Mouse (Mus musculus) stomach, postnatal 0 days (tissue): ENCODE data around the gene Sec11a. TPM values are rescaled to one million over a fixed set of nuclear protein-coding genes. Genes with fewer than 3 reads are reported as not detected.
"Not testable (repeated sequence)": the region's sequence is repeated elsewhere in the genome, so short reads cannot be mapped to it uniquely, and the experiment has no call there.

ENCODE experiments used
- ATAC-seq: fragments of 200-750 bp; cut with Nextera tagmentation; 2 replicates; pipeline ENCODE4 v1.8.0; 2017; ENCODE audit not compliant: low FRiP score, low TSS enrichment
- DNase-seq: peaks from one replicate; pipeline ENCODE4 v3.0.0-alpha.2; 2016; ENCODE audit warnings: low spot score
- H3K27ac ChIP-seq: fragments of 300-500 bp; sonication (generic); replicated peaks from 2 replicates; pipeline ENCODE4 v1.5.1; 2014; ENCODE audit warnings: mild to moderate bottlenecking, control low read depth
- H3K27me3 ChIP-seq: fragments of 300-500 bp; sonication (generic); 2 replicates; pipeline ENCODE4 v1.6.1; 2014; ENCODE audit warnings: low read length; ENCODE audit not compliant: control insufficient read depth, insufficient read depth
- H3K36me3 ChIP-seq: fragments of 300-500 bp; sonication (generic); 2 replicates; pipeline ENCODE4 v1.6.1; 2014; ENCODE audit warnings: low read length, mixed read lengths; ENCODE audit not compliant: control insufficient read depth, insufficient read depth
- H3K4me1 ChIP-seq: fragments of 300-500 bp; sonication (generic); replicated peaks from 2 replicates; pipeline ENCODE4 v1.6.1; 2014; ENCODE audit warnings: antibody characterized with exemption; ENCODE audit not compliant: control insufficient read depth, insufficient read depth
- H3K4me2 ChIP-seq: fragments of 300-500 bp; sonication (generic); replicated peaks from 2 replicates; pipeline ENCODE4 v1.6.1; 2014; ENCODE audit warnings: low read depth, mild to moderate bottlenecking, control low read depth, moderate library complexity
- H3K4me3 ChIP-seq: fragments of 300-500 bp; sonication (generic); 2 replicates; pipeline ENCODE4 v1.5.1; 2014; ENCODE audit warnings: low read depth, low read length, control low read depth
- H3K9ac ChIP-seq: fragments of 300-500 bp; sonication (generic); 2 replicates; pipeline ENCODE4 v1.6.1; 2014; ENCODE audit warnings: mild to moderate bottlenecking, low read length, control low read depth, mixed read lengths
- H3K9me3 ChIP-seq: fragments of 300-500 bp; sonication (generic); 2 replicates; pipeline ENCODE4 v1.6.1; 2016; ENCODE audit warnings: low read length; ENCODE audit not compliant: control insufficient read depth
- CTCF ChIP-seq: IDR thresholded peaks from 2 replicates; pipeline ENCODE4 v1.5.1; 2016; ENCODE audit warnings: antibody characterized with exemption, low read depth, mild to moderate bottlenecking, moderate library complexity
- EP300 ChIP-seq: optimal IDR thresholded peaks from 2 replicates; pipeline ENCODE3; 2016; ENCODE audit warnings: antibody characterized with exemption
- WGBS: fragments of 180-500 bp; shearing (Covaris S2); extraction: QIAGEN DNeasy Blood & Tissue Kit; methylation state at CpG from one replicate; pipeline ENCODE4 v1.1.7; 2014; 5-methylcytosine and 5-hydroxymethylcytosine counted together
- polyA plus RNA-seq: library from polyadenylated mRNA; unstranded; fragments of >200 nt; fragmentation: Nextera tagmentation; extraction: Ambion mirVana; gene quantifications from 2 replicates; pipeline ENCODE4 v1.2.1, GENCODE M21; 2015

Gene Sec11a
- polyA plus RNA-seq, 1 experiment from 2014 or later: 167 TPM

GRCm38 (mm10) chr7:80954251-80954650 is 6.7 kb upstream of the Sec11a start:
- Histone ChIP-seq H3K36me3 (no peaks in the 10 kb centered on the region), H3K27me3 (no peaks in the 10 kb centered on the region), H3K4me2 (no peak overlapping the region), H3K27ac (no peak overlapping the region), H3K9me3 (no peaks in the 10 kb centered on the region), H3K4me1 (no peaks in the 10 kb centered on the region), H3K9ac (no peak overlapping the region), H3K4me3 (no peak overlapping the region)
- DNase-seq: no peak
- no peak for ATAC-seq
- 68% methylated on average over 2 of the region's 2 CpGs for WGBS
- TF ChIP-seq EP300 (no peak), CTCF (no peak)

GRCm38 (mm10) chr7:80952140-80952539 is 4.6 kb upstream of the Sec11a start:
- TF ChIP-seq CTCF (no peak), EP300 (no peak)
- 53% methylated on average over 3 of the region's 3 CpGs for WGBS
- no peaks in the 10 kb centered on the region for H3K9me3 ChIP-seq
- H3K4me3 ChIP-seq: no peak overlapping the region
- H3K36me3 ChIP-seq: no peaks in the 10 kb centered on the region
- H3K9ac ChIP-seq: no peak overlapping the region
- H3K27ac ChIP-seq: no peak overlapping the region
- ATAC-seq (no peak), DNase-seq (no peak)
- H3K4me1 ChIP-seq: no peaks in the 10 kb centered on the region
- H3K4me2 ChIP-seq: no peak overlapping the region
- H3K27me3 ChIP-seq: no peaks in the 10 kb centered on the region

GRCm38 (mm10) chr7:80951461-80951860 is 3.9 kb upstream of the Sec11a start:
- Histone ChIP-seq H3K9ac (no peak overlapping the region), H3K36me3 (no peaks in the 10 kb centered on the region), H3K9me3 (no peaks in the 10 kb centered on the region), H3K4me3 (no peak overlapping the region), H3K4me2 (no peak overlapping the region), H3K4me1 (no peaks in the 10 kb centered on the region), H3K27me3 (no peaks in the 10 kb centered on the region), H3K27ac (no peak overlapping the region)
- TF ChIP-seq CTCF (no peak), EP300 (no peak)
- 76% methylated on average over 4 of the region's 4 CpGs for WGBS
- DNase-seq: no peak
- ATAC-seq: no peak

- no peak for ATAC-seq
- H3K9me3 ChIP-seq: no peaks in the 10 kb centered on the region
- H3K4me3 ChIP-seq: no peak overlapping the region
- H3K4me2 ChIP-seq: no peak overlapping the region
- H3K4me1 ChIP-seq: no peaks in the 10 kb centered on the region
- no peak overlapping the region for H3K27ac ChIP-seq
- H3K9ac ChIP-seq: no peak overlapping the region
- 90% methylated on average over 4 of the region's 4 CpGs for WGBS
- TF ChIP-seq CTCF (no peak), EP300 (no peak)
- no peaks in the 10 kb centered on the region for H3K36me3 ChIP-seq
- DNase-seq: no peak
- no peaks in the 10 kb centered on the region for H3K27me3 ChIP-seq
These were observed 7.8 kb downstream of the Sec11a start for GRCm38 (mm10) chr7:80939808-80940207.

GRCm38 (mm10) chr7:80937304-80937666 is 10.3 kb downstream of the Sec11a start:
- not testable (repeated sequence) for H3K4me1 ChIP-seq, H3K36me3 ChIP-seq, H3K27ac ChIP-seq, H3K9ac ChIP-seq, H3K9me3 ChIP-seq, H3K4me3 ChIP-seq, H3K4me2 ChIP-seq, H3K27me3 ChIP-seq, DNase-seq
- ATAC-seq: peak; percentile 59; the same call in 1 of the 2 replicates

- H3K4me3 ChIP-seq, H3K9me3 ChIP-seq, H3K36me3 ChIP-seq, H3K27ac ChIP-seq, DNase-seq, H3K4me1 ChIP-seq, H3K4me2 ChIP-seq, H3K9ac ChIP-seq, H3K27me3 ChIP-seq: not testable (repeated sequence)
- peak; percentile 74 for ATAC-seq
- 16% methylated on average over 7 of the region's 7 CpGs for WGBS
These were observed 10.8 kb downstream of the Sec11a start for GRCm38 (mm10) chr7:80936617-80937303.
